Mouse (Mus musculus) hindlimb bud, embryonic 11.5 days (tissue): ENCODE results near the gene Aqp7.

Experiments used
- DNase-seq: peaks from one replicate; pipeline ENCODE4 v3.0.0-alpha.2; 2012; ENCODE audit warnings: low read depth, low spot score; ENCODE audit errors: extremely low spot score

Aqp7 gene

DNA sequence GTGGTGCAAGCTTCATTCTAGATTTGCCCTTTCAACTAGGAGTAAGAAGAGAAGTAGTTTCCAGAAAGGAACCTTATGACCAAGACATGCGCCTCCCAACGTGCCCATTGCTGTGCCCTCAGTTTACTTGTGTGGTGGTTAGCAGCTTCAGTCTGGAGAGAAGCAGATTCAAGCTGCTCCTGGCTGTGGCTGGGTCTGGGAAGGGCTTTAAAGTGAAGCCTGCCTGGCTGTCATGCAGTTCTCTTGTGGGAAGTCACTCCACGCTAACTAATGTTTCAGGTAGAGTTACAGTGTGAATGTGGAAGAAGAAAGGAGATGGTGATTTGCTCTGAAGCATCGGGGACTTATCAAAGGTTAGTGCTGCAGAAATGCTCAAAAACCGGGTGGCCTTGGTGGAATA is 32.1 kb downstream of the Aqp7 start:
- no peak for DNase-seq

DNA sequence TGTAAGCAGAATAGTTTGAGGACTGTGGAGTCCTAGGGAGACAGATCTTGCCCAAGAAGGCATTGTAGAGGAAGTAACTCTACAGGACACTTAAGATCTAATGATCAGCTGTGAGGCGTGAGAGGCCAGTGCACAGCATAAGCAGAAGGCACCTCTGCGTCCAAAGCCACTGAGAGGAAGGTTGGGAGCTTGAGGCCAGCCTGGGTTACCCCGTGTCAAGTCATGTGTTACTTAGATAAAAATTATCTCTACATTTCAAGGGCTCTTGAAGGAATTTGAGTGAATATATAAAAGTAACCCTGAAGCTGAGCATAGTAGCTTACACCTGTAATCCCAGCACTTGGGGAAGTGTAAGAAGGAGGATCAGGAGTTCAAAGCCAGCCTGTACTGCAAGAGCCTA is 34.6 kb downstream of the Aqp7 start:
- no peak for DNase-seq

DNA sequence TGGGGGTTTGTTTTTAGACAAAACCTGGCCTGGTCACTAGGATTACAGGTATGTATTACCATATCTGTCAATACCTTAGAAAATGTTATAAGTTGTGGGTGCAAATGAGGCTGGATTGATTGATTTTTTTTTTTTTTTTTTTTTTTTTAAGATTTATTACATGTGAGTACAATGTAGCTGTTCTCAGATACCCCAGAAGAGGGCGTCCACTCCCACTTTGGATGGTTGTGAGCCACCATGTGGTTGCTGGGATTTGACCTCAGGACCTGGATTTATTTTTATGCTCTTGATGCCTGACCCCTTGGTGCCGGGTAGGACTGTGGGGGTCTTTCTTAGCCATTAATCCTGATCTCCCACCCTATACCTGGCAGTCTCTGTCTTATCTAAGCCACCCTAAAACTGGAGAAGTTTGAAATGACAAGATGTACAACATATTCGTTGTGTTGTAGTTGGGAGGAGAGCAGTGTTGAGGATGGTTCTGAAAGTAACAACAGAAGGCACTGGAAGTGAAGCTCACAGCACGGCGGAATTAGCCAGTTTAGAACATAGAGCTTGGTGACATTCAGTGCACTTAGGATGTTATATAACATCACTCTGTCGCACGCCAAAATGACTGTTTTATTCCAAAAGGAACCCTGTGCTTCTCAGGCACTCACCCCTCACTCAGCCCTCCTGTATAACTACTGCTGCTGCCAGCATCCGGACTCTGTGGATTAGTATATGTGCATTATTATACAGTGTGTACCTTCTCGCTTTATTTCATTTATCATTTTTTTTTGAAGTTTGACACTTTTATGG is 46.9 kb downstream of the Aqp7 start:
- no peak for DNase-seq

DNA sequence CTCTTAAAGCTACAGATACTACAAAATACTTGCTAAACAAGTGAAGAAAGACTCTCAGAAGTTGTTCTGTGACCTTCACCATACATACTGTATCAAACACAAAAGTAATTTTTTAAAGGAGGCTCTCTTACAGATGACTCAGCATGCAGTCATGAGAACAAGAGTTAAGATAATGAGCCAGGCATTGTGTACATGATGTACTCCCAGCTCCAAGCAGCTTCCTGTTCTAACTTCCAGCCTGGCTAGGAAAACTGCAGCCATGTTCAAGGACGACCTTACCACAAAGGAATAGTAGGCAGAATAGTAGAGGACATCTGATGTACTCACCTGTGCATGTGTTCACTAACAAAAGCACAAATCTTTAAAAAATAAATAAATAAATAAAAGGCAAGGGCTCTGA is 47.7 kb downstream of the Aqp7 start:
- no peak for DNase-seq

DNA sequence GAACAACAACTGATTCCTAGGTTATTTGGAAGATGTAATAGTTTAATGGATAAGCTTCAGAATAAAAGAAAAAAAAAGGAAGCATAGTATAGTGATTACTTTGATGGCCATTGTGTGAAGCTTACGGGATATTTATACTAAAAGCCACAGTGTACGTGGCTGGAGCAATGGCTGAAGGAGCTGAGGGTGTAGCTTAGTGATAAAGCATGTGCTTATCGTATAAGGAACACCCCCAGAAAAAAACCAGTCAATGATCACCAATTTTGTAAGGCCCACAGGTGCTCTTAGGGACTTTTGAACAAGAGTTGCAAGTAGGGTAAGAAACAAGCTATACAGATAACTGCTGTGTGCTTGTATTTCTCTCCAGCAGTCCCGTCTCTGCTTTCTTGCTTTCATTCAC is 50.0 kb downstream of the Aqp7 start:
- DNase-seq, result no peak

DNA sequence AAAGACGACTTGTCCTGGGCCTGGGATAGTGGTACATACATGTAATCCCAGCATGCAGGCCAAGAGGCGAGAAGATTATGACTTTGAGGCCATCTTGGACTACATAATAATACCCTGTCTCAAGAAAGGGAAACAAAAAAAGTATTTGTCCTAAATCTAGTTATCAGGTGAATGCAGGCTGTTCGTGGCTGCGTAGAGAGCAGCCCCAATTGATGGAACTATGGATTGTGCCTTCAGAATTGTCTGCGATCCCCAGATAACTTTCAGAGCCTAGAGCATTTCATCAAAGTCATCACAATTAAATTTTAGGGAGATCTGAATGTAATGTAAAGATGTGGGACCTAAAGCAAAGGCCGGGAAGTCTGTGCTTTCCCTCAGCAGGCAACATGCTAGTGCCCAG is 51.6 kb downstream of the Aqp7 start:
- DNase-seq, result no peak

DNA sequence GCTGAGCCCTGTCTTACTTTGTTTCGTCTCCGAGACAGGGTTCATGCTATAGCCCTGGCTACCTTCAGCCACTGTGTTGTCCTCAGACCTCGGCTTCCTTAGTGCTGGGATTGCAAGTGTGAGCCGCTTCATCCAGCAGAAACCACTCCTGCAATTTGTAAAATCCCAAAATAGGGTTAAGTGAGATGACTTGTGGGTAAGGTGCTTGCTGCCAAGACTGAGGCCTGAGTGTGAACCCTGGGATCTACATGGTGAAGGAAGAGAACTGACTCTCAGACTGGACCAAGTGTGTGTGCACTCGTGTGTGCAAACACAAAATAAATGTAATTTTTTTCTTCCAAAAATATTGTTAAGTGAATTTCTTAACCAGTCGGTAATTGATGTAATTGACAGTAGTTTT is 58.3 kb downstream of the Aqp7 start:
- DNase-seq, result no peak

DNA sequence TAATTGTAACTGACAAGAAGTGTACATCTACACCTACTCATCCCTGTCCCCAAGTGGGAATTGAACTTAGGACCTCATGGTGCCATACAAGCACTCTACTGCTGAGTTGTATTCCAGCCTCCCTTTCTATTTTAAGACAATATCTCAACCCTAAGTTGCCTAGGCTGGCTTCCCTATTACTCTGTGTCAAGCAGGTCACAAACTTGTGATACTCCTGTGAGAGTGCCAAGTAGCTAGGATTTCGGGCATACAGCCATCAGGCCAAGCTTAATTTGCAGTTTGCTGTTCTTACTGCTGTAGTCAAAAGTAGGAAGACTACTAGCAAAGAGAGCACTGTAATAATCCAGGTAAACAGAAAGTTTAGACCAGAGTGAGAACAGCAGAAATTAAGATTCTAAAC is 64.3 kb downstream of the Aqp7 start:
- DNase-seq, result no peak
